Mouse (Mus musculus) adrenal gland, postnatal 14 days (tissue): ENCODE measurements at regions not wholly inside any gene's neighbourhood (a gene's known extent, or its start where the extent isn't known, plus 50 kb on each side); places are given as distances from the start of the nearest gene placed in this dataset.

ENCODE experiments used
- DNase-seq: peaks from one replicate; pipeline ENCODE4 v3.0.0; 2021; ENCODE audit warnings: mixed read lengths

DNA sequence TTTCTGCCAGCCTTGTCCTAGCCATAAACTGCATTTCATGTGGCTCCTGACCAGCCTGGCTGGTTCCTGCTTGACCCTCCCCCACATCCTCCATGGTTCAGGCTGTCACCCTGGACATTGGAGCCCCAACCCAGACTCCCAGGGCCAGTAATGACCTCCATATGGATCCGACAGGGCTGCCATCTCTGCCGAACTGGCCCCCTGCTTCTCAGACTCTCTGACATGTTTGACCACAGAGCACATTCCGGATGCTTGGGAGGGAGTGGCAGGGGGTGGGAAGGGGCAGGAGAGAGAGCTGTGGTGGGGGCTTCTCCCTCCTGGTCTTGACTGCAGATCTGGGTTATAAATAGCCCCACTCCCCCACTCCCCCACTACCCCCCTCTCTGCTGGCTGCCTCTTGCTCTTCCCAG, 59.0 kb upstream of the Actrt2 start:
- DNase-seq: no peak

DNA sequence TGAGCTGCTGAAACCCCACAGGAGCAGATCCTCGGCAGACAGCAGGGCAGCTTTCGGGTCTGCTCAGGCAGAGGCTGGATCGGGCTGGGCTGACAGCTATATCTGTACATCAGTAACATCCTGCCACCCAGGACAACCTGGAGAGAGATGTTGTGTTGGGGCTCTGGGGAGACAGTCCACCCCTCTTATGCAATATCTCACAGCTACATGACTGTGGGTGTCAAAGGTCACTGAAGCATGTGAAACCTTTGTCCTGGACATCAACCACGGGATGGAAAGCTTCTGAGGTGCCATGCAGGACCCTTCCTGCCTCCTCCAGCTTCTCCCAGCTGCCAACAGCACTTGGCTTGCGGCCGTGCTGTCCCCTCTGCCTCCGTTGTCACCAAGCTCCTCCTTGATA, 60.3 kb upstream of the Actrt2 start:
- DNase-seq: no peak

GRCm38 (mm10) chr4:154730646-154731045, 63.0 kb upstream of the Actrt2 start:
- no peak for DNase-seq

DNA sequence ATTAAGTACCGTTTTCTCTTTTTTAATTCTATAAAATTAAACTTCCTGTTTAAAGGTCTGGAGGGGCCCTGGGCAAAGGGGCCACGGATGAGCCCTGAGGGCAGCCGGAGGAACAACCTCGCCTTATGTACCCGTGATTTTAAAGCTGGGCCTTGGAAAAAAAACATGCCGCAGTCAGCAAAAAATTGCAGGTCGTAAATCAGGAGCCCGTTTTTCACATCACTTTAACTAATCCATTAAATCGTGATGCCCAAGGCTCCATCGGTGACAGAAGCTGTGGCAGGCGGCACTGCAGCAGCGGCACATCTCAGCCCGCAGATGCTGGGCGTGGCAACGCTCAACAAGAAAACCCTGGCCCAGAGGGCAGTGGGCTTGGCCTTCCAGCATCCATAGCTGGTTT, 63.7 kb upstream of the Actrt2 start:
- no peak for DNase-seq

GRCm38 (mm10) chr4:154736071-154736470, 68.4 kb upstream of the Actrt2 start:
- DNase-seq: no peak

GRCm38 (mm10) chr4:154741123-154741890, 73.6 kb upstream of the Actrt2 start:
- DNase-seq: no peak

DNA sequence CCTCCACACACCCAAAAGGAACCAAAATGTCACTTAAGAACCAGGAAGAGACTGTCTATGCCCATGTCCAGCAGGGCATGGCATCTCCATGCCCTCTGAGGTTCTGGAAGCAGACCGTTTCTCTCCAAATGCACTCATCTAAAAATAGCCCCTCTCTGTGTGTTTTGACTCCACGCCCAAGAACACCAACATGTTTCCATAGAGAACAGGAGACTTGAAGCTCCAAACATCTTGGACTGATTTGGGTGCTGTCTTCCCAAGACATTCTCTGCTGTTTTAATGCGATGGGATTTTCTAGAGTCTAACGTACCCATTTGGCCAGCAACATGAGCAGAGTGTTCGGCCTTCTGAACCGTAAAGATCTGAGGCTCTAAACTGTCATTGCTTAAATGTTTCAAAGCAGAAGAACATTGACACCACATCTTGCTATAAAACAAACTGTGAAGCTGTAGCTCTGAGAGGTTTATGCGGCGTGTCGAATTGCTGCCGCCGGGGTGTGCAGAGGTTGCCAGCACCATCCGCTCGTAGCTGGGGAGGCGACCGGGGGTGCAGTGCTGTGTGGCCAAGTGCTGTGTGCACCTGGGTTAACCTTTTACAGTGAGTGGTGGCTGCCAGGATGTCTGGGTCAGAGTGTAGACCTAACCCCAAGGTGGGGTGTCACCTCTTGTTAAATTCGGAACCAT, 78.8 kb upstream of the Actrt2 start:
- DNase-seq: no peak

DNA sequence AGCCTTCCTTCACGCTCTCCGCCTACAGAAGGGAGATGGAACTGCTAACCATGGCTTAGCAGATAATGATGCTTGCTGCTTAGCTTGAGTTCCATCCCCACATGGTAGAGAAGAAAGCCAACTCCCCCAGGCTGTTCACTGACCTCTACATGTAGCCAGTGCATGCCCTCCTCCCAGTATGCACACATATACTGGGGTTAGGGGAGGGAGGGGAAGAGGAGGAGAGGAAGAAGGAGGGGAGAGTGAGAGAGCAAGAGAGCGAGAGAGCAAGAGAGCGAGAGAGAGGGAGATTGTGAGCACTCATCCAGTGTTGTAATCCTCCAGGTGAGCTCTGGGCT, 79.3 kb upstream of the Actrt2 start:
- no peak for DNase-seq

DNA sequence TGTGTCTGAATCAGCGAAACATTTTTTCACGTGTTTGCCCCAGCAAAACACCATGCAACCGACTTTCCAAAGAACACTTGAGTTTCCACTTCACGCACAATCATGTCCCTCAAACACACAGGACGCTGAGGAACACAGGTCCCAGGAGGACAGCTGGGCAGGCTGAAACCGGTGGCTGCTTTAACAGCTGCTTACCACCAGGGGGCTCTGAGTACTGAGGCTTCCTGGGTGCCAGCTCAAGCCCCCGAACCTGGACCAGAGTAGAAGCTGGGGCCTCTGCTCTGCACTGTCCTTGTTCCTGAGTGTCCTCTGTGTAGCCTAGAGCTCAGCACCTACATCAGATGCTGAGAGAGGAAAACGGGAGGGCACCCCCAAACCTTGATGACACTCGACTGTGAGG, 81.5 kb upstream of the Actrt2 start:
- DNase-seq: peak; percentile 39

DNA sequence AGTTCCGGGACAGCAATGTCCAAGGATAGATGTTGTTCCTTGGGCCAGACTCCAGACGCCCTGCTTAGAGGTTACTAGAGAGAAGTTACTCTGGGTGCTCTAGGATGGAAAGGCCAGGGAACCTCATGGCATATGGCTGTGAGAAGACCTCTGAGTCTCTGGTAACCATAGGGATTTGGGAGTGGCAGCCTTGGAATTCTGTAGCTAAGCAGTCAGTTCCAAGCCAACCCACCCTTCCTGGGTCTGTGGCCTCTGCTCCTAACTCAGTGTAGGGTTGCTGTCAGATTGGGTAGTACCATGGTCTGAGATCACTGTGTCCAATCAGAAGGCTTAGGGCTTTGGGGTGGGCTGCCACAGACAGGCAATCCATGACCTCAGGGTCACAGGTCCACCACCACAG, 82.3 kb upstream of the Actrt2 start:
- DNase-seq: no peak

- no peak for DNase-seq
These were observed 82.9 kb upstream of the Actrt2 start for GRCm38 (mm10) chr4:154750440-154751107.

- no peak for DNase-seq
These were observed 82.8 kb upstream of the Ttc34 start for GRCm38 (mm10) chr4:154754445-154754844.

DNA sequence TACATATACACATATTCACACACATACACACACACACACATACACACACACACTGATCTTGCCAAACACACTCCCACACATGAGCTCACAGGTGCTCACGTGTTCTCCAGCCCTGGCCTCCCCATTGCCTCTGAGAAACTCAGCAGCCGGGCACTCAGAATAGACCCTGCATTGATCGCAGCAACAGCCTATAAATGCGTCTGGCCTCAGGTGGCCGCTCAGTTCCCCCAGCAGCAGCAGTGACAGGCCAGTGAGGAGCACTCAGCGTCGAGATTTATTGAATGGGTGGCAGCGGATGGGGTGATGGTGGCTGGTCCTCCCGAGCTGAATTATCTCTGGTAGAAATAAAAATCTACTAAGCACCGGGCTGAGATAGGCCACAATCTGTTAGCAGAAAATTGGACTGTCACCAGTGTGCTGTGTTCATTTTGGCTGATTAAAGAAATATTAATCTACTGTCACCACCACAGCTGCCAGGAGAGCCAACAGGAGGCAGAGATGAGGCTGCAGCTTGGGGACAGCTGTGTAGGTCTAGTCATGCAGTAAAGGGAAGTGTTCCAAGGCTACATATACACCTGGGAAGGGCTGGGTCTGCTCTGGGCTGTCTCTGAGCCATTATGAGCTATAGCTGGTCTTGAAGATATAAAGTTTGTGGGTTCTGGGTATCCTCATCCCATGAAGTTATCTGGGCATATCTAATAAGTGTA, 80.4 kb upstream of the Ttc34 start:
- DNase-seq: no peak

DNA sequence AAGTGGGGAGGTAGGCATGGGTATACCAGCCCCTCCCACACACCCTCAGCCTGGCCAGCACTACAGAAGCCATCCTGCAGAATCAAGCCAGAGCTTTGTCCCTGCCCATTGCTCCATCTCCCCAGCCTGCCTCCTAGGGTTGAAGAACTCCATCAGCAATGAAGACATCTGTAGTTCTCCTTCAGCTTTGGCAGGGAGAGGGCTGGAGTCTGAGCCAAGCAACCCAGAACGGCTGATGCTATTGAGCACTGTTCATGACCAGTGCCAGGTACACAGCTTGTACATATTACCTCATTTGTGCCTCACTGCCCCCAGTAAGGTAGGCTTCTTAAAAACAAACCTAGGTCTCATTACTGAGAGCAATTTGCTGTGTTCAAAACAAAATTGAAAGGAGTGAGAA, 77.4 kb upstream of the Ttc34 start:
- no peak for DNase-seq

- DNase-seq: no peak
These were observed 73.0 kb upstream of the Ttc34 start for GRCm38 (mm10) chr4:154764238-154764637.

DNA sequence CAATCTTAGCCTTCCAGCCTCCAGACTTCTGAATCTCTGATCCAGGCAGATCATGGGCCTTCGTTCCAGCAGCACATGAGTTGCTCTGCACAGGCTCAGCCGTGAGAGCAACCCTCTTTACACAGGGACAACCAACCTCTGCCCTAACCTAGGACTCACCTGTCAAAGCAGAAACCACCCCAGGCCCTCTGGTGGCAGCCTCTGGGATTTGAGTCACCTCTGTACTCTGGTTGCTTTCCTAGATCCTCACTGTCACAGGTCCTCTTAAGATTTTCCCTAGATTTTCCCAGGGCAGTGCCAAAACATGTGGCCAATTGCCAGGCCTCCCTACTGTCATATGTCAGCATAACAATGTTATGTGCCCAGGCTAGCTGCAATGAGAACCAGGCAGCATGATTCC, 71.1 kb upstream of the Ttc34 start:
- DNase-seq: no peak

DNA sequence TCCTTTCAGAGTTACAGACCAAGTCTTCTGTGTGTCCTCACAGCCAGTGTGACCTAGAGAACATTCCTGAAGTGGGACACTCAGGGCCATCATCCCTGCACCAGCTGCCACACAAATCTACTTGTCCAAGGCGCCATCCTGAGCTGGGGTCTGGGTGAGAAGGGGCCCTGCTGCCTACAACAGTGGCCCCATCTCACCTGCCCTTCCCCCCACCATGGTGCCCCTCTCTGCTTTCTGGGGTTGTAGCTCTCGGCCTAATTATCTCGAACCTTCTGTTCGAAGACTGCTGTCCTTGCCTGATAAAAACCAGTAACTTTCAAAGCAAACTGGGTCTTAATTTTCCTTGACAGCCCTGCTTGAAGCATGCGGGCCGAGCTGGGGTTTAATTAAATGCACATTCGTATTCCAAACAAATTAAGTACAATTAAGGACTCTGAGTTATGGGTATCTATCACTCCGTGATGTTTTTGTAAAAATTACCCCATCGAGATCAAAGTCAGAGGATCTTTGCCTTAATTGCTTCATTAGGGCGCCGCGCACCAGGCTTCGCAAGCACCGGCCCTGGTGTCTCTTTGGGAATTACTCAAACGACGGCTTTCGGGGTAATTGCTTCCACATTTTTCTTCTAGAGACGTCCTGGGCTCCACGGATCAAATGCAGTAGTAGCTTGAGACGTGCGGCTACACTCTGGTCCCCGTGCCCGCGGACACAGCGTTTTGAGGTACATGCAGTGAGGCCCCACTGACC, 65.8 kb upstream of the Ttc34 start:
- DNase-seq: no peak

- DNase-seq: no peak
These were observed 65.2 kb upstream of the Ttc34 start for GRCm38 (mm10) chr4:154772077-154772462.

DNA sequence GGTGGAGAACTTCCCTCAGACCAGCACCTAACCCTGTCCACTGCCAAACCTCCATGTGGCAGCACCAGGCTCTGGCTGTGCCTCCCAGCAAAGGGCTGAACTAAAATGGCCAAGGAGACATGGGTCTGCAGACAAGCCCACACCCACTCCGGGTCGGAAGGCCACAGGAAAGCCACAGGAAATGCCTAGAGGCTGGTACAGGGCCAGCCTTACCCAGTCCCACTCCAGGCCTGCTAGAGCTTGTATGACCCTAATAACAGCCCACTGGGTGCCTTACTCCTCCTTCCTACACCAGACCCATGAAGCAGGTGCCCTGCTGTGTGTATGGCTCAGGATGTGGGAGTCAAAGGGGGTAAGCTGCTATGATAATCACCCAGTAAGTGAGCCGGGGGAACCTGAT, 63.4 kb upstream of the Ttc34 start:
- no peak for DNase-seq

DNA sequence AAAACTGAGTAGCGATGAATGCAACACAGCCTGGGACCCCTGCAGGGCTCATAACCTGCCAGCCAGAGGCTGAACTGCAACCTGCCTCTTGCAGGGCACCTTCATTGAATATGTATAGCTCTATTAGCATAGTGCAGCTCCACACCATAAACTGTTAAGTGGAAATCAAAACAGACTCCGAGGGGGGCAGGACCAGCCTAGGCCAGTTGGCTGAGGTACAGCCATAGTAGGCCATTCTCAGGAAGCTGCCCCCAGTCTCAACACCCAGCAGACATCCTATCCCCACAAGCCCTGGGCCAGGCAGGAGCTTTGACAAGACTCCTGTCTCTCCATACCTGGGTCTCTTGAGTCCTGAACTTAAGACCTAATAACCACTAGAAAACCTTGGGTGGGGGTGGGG, 62.9 kb upstream of the Ttc34 start:
- no peak for DNase-seq

GRCm38 (mm10) chr4:154778818-154779217, 58.4 kb upstream of the Ttc34 start:
- DNase-seq: no peak

- peak; percentile 57 for DNase-seq
These were observed 55.9 kb upstream of the Ttc34 start for GRCm38 (mm10) chr4:154781391-154781790.
